Mouse (Mus musculus) layer of hippocampus, adult 9-10 months (tissue): ENCODE results near the gene Trpm8.

Experiments used
- DNase-seq: peaks from one replicate; pipeline ENCODE4 v3.0.0; 2022; ENCODE audit warnings: low spot score

The Trpm8 gene

GRCm38 (mm10) chr1:88277098-88277817, at the start of gene Trpm8, which contains the start of gene Hjurp:
Trpm8 (plus strand) TSS chr1:88277661.
Hjurp (minus strand) TSS chr1:88277633.
- peak; percentile 100 for DNase-seq

- no peak for DNase-seq
Observed at GRCm38 (mm10) chr1:88228121-88228520, 49.3 kb upstream of the Trpm8 start.

GRCm38 (mm10) chr1:88229566-88229965, 47.9 kb upstream of the Trpm8 start:
- DNase-seq, result no peak

- DNase-seq, result no peak
Observed at GRCm38 (mm10) chr1:88229986-88230385, 47.5 kb upstream of the Trpm8 start.

- no peak for DNase-seq
Observed at GRCm38 (mm10) chr1:88230421-88230820, 47.0 kb upstream of the Trpm8 start.

GRCm38 (mm10) chr1:88230981-88231802, 46.3 kb upstream of the Trpm8 start:
- no peak for DNase-seq

GRCm38 (mm10) chr1:88231803-88232499, 45.5 kb upstream of the Trpm8 start:
- no peak for DNase-seq

- no peak for DNase-seq
Observed at GRCm38 (mm10) chr1:88232664-88233380, 44.6 kb upstream of the Trpm8 start.

GRCm38 (mm10) chr1:88233421-88234247, 43.8 kb upstream of the Trpm8 start:
- DNase-seq, result no peak

- no peak for DNase-seq
Observed at GRCm38 (mm10) chr1:88234248-88234610, 43.2 kb upstream of the Trpm8 start.

- no peak for DNase-seq
Observed at GRCm38 (mm10) chr1:88234646-88235045, 42.8 kb upstream of the Trpm8 start.

- DNase-seq, result no peak
Observed at GRCm38 (mm10) chr1:88235046-88235893, 42.2 kb upstream of the Trpm8 start.

GRCm38 (mm10) chr1:88235894-88236415, 41.5 kb upstream of the Trpm8 start:
- DNase-seq, result no peak

- DNase-seq, result no peak
Observed at GRCm38 (mm10) chr1:88237311-88237710, 40.1 kb upstream of the Trpm8 start.

- no peak for DNase-seq
Observed at GRCm38 (mm10) chr1:88238771-88239170, 38.7 kb upstream of the Trpm8 start.

- DNase-seq, result no peak
Observed at GRCm38 (mm10) chr1:88240072-88240471, 37.4 kb upstream of the Trpm8 start.

GRCm38 (mm10) chr1:88240579-88240978, 36.9 kb upstream of the Trpm8 start:
- DNase-seq, result no peak

- no peak for DNase-seq
Observed at GRCm38 (mm10) chr1:88243861-88244260, 33.6 kb upstream of the Trpm8 start.

- no peak for DNase-seq
Observed at GRCm38 (mm10) chr1:88245881-88246280, 31.6 kb upstream of the Trpm8 start.

GRCm38 (mm10) chr1:88246386-88246785, 31.1 kb upstream of the Trpm8 start:
- no peak for DNase-seq
